Mouse (Mus musculus) induced T-regulatory cell, adult 2 months (primary cell): ENCODE measurements around the gene Tns3.
"Not testable (repeated sequence)": the region's sequence is repeated elsewhere in the genome, so short reads cannot be mapped to it uniquely, and the experiment has no call there.

ENCODE experiments used
- DNase-seq: peaks from one replicate; pipeline ENCODE4 v3.0.0-alpha.2; 2012; ENCODE audit warnings: low read depth

Gene Tns3

DNA sequence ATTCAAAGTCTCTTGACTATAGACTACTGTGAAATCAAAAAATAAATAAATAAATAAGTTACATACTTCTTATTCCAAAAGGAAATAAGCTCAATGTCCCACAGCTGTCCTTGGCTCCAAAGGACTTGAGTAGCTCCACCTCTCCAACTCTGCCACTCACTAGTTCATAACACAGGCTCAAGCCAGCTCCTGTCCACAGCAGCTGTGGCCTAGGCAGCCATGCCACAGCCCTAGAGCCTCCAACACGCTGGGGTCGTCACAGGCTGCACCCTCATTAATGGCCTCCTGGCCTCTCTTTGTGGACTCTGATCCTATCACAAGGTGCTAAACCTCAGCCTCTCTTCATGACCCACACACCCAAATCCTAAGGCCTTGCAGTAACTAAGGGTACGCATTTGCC lies 18.7 kb downstream of the Tns3 start:
- DNase-seq = no peak

DNA sequence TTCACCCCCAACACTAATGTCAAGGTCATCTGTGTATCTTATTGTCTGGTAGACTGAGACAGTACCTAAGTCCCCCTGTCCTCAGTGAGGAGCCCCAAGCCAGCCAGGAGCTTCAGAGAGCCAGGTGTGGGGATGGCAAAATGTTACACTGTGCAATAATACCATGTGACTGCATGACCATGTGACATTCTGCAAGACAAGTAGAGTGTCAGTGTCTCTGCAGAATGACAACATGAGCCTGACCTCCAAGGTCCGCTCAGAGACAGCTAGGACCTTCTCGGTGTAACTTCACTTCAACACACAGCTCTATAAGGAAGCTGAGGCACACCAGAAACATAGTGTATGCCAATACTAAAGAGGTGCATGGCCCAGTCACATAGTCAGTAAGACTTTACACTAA lies 20.1 kb downstream of the Tns3 start:
- no peak for DNase-seq

- DNase-seq = no peak
Measured at GRCm38 (mm10) chr11:8641634-8642277, 22.6 kb downstream of the Tns3 start.

GRCm38 (mm10) chr11:8639726-8640125 lies 24.6 kb downstream of the Tns3 start:
- no peak for DNase-seq

DNA sequence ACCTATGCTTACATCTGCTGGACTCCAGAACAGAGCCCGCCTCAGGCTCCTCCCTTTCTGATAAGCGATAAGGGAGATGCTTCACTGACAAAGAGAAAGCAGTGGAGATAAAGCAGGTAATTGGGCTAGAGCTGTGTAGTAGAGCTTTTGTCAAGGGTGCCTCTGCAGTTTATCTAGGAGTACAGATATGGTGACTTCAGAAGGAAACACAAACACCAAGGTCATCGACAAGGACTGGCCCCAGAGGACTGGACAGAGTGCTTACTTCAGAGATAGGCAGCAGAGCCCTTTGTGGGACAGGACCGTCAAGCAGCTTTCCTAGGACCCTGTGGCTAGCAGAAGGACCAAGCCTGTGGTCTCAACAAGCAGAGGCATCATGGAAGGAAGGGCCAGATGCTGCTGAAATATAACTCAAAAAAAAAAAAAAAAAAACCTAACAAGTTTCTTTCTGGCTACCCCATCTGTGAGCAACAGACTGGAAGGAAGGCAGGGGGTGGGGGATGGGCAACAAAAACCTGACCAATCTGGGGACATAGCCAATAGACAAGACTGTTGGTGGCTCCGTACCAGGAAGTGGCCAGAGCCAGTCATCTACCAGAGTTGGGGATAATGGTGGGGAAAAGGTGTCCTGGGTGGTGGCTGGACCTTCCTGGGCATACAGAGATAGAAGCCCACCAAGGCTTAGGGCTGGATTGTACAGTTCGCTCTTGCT lies 25.2 kb downstream of the Tns3 start:
- no peak for DNase-seq

GRCm38 (mm10) chr11:8637469-8638447 lies 26.6 kb downstream of the Tns3 start:
- DNase-seq = no peak

DNA sequence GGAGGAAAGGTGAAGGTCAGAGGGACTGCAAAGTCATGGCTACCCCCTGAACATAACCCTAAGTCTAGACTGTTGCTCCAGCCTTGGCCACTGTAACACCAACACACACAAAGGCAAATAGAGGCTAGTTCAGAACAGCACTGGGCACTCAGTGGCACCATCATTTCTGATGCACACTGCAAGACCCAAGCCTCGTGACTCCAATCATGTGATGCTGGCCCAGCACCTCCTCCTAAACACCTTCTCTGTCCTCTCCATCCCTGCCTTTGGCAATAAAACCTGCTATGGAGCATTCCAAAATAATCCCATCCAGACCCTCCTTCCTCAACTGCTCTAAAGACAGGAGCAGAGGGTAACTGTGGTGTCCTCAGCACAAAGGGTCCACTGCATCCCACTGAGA lies 27.7 kb downstream of the Tns3 start:
- no peak for DNase-seq

- DNase-seq = no peak
Measured at GRCm38 (mm10) chr11:8635778-8636177, 28.6 kb downstream of the Tns3 start.

GRCm38 (mm10) chr11:8634728-8635410 lies 29.5 kb downstream of the Tns3 start:
- DNase-seq = no peak

DNA sequence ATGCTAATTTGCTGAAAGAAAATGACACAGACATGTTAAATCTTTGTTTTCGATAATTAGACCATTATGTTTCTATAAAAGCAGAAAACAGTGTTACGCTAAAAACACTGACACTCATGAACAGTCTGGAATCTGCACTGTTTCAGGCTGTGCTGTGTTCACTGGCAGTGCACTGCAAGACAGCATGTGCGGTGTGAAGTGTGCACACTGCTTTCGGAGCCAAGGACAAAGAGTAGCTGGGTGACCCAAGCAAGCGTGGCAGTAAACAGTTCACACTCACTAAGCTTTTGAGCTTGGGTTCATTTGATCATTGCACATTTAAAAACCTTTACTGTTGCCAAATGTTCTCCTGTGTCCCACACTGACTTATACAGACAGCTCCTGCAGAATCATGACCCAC lies 32.2 kb downstream of the Tns3 start:
- no peak for DNase-seq

DNA sequence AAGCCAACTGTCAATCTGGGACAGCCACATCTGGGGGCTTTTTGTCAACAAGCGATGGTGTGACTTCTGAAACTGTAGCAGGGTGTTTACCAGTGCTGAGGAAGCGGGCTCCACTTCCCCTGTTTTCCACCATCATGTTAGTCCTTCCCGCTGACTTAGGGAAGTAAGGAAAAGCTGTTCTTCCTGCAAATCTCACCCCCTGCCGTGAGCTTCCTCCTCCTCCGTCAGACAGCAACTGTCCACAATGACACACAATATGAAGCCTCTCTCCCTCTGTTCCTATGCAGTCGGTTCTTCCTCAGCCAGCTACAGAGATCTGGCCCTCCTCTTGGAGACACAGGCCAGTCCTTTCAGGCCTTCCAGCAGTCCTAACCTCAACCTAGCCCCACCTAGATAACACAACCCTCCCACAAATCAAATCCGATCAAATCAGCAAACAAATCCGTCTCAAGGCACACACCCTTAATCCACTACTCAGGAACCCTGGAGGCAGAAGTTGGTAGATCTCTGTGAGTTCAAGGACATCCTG lies 34.4 kb downstream of the Tns3 start:
- DNase-seq = no peak

GRCm38 (mm10) chr11:8629326-8629725 lies 35.0 kb downstream of the Tns3 start:
- no peak for DNase-seq

DNA sequence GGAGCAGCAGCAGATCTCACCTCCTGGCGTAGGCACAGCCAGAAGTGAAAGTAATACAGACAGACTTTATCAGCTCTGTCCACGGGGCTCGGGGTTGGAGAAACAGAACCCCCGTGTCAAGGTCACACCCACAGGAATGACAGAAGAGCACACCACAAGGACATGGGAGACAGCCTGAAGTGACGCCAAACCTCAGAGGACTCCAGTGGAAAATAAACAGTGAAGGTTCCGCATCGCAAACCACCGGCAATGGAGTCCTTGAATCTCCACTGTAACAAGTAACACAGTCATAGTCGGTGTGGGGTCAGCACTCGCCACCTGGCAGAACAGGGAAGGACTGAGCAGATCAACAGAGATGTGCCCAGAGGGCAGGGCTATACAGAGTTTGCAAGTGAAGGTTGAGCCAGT lies 35.5 kb downstream of the Tns3 start:
- peak; percentile 2 for DNase-seq

DNA sequence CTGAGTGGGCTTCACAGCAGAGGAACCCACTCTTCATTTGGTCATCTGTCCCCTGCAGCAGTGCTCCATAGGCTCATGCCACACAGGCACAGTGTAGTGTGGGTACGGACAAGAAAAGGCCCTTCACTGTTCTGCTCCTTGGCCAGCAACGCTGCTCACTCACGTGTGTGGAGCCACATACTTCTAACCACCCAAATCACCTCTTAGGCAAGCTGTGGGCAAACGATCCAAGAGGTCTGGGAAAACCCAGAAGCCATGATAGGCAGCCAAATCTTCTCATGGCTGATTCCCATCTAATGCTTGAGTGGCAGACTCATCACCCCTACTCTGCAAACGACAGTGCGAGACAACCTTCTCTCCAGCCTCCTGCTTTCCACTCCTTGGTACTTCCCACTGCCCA lies 37.2 kb downstream of the Tns3 start:
- no peak for DNase-seq

DNA sequence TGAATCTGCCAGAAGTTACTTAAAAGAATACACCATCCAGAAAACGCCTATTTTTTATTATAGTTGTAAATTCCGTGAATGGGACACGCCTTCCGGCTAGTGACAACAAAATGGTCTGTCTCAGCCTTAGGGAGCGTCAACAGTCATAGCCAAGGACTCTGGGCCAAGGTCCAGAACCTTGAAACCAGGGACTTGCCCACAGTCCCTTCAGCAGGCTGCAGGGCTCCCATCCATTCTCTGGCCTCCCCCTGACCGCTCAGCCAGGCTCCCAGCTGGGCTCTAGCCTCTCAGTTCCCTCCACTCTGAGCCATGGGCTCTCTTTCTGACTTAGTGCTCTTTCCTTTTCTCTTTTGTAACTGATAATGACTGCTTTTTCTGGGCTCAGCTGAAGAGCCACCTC lies 37.6 kb downstream of the Tns3 start:
- no peak for DNase-seq

GRCm38 (mm10) chr11:8625915-8626604 lies 38.3 kb downstream of the Tns3 start:
- no peak for DNase-seq

DNA sequence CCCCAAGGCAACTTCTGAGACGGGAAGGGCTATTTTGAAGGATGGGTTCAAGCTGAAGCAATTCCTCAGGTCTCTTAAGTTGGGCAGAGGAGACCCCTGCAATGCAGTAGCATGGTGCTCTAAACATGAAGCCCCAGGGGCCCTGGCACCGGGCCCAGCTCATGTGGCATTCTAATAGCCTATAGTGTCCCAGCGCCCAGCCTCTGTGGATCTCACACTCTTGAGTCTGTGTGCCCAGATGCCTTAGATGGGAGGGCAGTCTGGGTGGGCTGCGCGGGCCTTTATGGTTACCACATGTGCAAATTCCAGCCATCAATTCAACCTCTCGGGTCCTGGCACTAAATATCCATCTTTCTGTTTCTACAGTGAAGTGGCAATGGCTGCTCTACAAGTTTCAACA lies 38.9 kb downstream of the Tns3 start:
- DNase-seq = no peak

DNA sequence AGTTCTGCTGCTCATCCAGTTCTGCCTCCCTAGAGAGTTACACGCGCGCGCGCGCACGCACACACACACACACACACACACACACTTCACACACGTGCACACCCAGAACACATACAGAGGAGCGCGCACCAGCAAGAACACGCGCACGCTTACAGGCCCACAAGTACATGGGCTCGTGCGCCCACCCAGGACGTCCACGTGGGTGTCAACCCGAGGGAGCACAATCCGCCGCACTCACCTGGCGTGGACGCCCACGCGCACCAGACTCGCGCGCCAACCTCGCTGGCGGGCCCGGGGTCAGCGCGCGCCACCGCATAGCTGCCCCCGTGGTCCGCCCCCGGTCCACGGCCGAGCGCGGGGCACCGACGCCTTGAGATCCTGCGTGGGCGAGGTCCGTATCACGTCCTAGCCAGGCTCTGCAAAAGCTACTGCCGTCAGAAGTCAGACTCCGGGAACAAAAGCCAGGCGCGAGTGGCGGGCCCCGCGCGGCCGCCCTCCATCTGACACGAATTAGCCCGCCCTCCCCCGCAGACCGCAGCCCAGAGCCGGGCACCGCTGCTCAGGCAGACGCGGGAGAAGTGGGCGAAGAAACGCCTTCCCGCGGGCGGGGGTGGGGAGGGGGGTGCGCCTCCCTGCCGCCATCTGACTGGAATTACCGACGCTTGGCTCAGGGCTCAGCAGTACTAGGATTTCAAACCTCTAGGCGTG lies 40.0 kb downstream of the Tns3 start:
- no peak for DNase-seq

DNA sequence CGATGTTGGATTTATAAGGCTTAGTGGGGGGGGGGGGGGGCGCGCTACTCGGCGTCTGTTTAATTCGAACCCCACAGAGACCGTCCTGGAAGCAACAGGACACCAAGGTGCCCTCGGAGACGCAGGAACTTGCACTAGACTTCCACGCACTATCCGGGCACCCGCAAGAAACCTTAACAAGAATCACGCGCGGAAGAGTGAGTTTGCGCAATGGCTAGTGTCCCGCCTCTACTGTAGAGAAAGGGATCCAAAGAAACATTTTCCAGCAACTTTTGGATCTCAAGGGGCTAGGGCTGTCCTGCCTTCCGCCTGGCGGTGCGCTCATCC lies 40.5 kb downstream of the Tns3 start:
- no peak for DNase-seq

GRCm38 (mm10) chr11:8622668-8623067 lies 41.7 kb downstream of the Tns3 start:
- no peak for DNase-seq

GRCm38 (mm10) chr11:8619111-8619510 lies 45.2 kb downstream of the Tns3 start:
- DNase-seq = not testable (repeated sequence)
